Mouse (Mus musculus) hindbrain, postnatal 0 days (tissue): ENCODE results near the gene Cep162. TPM values are rescaled to one million over a fixed set of nuclear protein-coding genes. Genes with fewer than 3 reads are reported as not detected.

Source experiments
- ATAC-seq: fragments of 200-750 bp; cut with Nextera tagmentation; 2 replicates; pipeline ENCODE4 v1.8.0; 2017; ENCODE audit warnings: mild to moderate bottlenecking, moderate TSS enrichment, moderate library complexity
- DNase-seq: peaks from one replicate; pipeline ENCODE4 v3.0.0-alpha.2; 2015; ENCODE audit warnings: low spot score
- H3K27ac ChIP-seq: fragments of 300-500 bp; sonication (generic); 2 replicates; pipeline ENCODE4 v1.5.1; 2014; ENCODE audit warnings: mild to moderate bottlenecking
- H3K27me3 ChIP-seq: fragments of 300-500 bp; sonication (generic); 2 replicates; pipeline ENCODE4 v1.6.1; 2014; ENCODE audit warnings: low read length, mixed read lengths; ENCODE audit not compliant: insufficient read depth
- H3K36me3 ChIP-seq: fragments of 300-500 bp; sonication (generic); 2 replicates; pipeline ENCODE4 v1.6.1; 2014; ENCODE audit warnings: low read length, mixed read lengths; ENCODE audit not compliant: insufficient read depth
- H3K4me1 ChIP-seq: fragments of 300-500 bp; sonication (generic); 2 replicates; pipeline ENCODE4 v1.6.1; 2014; ENCODE audit warnings: antibody characterized with exemption, low read length, mixed read lengths; ENCODE audit not compliant: insufficient read depth
- H3K4me2 ChIP-seq: fragments of 300-500 bp; sonication (generic); 2 replicates; pipeline ENCODE4 v1.6.1; 2014; ENCODE audit warnings: low read depth, mild to moderate bottlenecking, low read length, moderate library complexity, mixed read lengths
- H3K4me3 ChIP-seq: fragments of 300-500 bp; sonication (generic); 2 replicates; pipeline ENCODE4 v1.5.1; 2014; ENCODE audit warnings: low read length
- H3K9ac ChIP-seq: fragments of 300-500 bp; sonication (generic); replicated peaks from 2 replicates; pipeline ENCODE4 v1.6.1; 2014; ENCODE audit warnings: mild to moderate bottlenecking, low read length, moderate library complexity, mixed read lengths
- H3K9me3 ChIP-seq: fragments of 300-500 bp; sonication (generic); 2 replicates; pipeline ENCODE4 v1.6.1; 2016; ENCODE audit warnings: low read length, mixed read lengths
- CTCF ChIP-seq: IDR thresholded peaks from 2 replicates; pipeline ENCODE4 v1.5.1; 2016; ENCODE audit warnings: antibody characterized with exemption, control low read depth, low read depth
- WGBS: fragments of 180-500 bp; shearing (Covaris S2); extraction: QIAGEN DNeasy Blood & Tissue Kit; methylation state at CpG from one replicate; pipeline ENCODE4 v1.1.7; 2014; 5-methylcytosine and 5-hydroxymethylcytosine counted together
- polyA plus RNA-seq: library from polyadenylated mRNA; unstranded; fragments of >200 nt; fragmentation: Nextera tagmentation; extraction: Ambion mirVana; gene quantifications from 2 replicates; pipeline ENCODE4 v1.2.1, GENCODE M21; 2015
- total RNA-seq: library from RNA; depleted of rRNA; stranded (reverse); fragments of >200 nt; gene quantifications from 2 replicates; pipeline ENCODE4 v1.2.3, GENCODE M21; 2014; rRNA removed

Cep162 gene
- total and polyA plus RNA-seq, 2 experiments from 2014 or later: 4.0 to 4.5 TPM

DNA sequence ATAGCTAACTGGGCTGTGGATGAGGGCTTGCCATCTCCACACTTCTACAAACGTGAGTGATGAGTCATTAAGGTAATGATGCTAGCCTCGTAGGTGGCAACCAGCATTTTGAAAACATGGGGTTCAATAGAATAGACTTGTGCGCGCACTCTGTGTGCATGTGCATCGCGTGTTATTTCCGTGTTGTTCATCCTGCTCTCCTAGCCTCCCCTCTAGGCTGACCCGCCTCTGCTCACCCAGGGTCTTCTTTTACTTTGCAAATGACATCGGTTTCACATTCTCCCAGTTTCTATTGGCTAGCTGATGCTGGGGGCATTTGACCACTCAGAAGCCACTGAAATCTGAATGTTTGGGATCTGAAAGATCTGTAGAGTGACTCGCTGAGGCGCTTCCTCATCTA is 109.7 kb downstream of the Cep162 start:
- Histone ChIP-seq H3K9me3 (no peaks in the 10 kb centered on the region), H3K4me2 (peak overlapping the region; percentile 79), H3K27ac (no peak overlapping the region), H3K4me1 (peaks cover 7% of the 10 kb centered on the region; the same call in 1 of the 2 replicates), H3K4me3 (peak overlapping the region; percentile 43; the same call in 1 of the 2 replicates), H3K27me3 (peaks cover 5% of the 10 kb centered on the region; the same call in 1 of the 2 replicates), H3K36me3 (no peaks in the 10 kb centered on the region), H3K9ac (no peak overlapping the region)
- ATAC-seq (no peak), DNase-seq (no peak)
- WGBS: 33% methylated on average over 11 of the region's 11 CpGs
- TF ChIP-seq CTCF: no peak

DNA sequence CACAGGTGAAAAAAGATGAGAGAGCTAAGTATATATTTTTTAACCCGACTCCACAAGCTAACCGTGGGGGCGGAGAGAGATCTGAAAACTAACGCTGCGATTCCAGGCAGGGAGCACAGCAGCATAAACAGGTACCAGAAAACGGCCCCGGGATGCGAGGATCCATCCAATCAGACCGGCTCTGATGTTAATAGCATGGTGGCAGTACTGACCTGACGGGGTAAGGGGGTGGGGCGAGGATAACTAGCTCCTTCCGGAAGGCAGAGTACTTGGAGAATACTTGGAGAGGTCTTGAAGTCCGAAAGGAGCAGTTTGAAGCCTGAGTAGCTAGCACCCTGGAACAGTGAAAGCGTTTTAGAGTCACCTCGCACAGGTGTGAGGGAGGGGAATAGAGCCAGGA is 110.2 kb downstream of the Cep162 start:
- no peak for TF ChIP-seq CTCF
- peak overlapping the region; percentile 79 for H3K4me2 ChIP-seq
- no peaks in the 10 kb centered on the region for H3K36me3 ChIP-seq
- peak; percentile 15 for DNase-seq
- peaks cover 5% of the 10 kb centered on the region; the same call in 1 of the 2 replicates for H3K27me3 ChIP-seq
- H3K27ac ChIP-seq: no peak overlapping the region
- 4% methylated on average over 15 of the region's 15 CpGs for WGBS
- H3K9ac ChIP-seq: peak overlapping the region; percentile 48; the same call in 1 of the 2 replicates
- peak overlapping the region; percentile 43 for H3K4me3 ChIP-seq
- H3K4me1 ChIP-seq: peaks cover 7% of the 10 kb centered on the region; the same call in 1 of the 2 replicates
- 0 out of 2 replicates have a peak, but pooled peaks have one; percentile 43 for ATAC-seq
- H3K9me3 ChIP-seq: no peaks in the 10 kb centered on the region

DNA sequence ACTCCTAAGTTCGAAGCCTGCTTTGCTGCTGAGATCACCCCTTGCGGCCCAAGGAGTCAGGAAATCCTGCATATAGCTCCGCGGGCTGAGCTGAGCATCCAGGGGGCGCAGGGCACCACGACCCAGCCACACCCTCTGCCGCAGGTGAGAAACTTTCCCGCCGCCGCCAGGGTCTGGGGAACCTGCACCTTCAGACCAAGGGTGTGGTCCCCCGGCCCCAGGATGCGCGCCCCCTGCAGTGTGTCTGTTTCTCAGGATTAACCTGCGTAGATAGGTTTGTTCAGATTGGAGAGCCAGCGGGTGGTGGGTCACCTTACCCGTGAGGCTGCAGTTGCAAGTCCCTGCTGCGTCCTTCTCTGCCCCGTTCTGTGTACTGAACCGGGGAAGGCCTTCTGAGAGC is 110.8 kb downstream of the Cep162 start:
- Histone ChIP-seq H3K4me3 (peak overlapping the region; percentile 43), H3K36me3 (no peaks in the 10 kb centered on the region), H3K9ac (peak overlapping the region; percentile 48), H3K4me1 (peaks cover 7% of the 10 kb centered on the region; the same call in 1 of the 2 replicates), H3K9me3 (no peaks in the 10 kb centered on the region), H3K4me2 (peak overlapping the region; percentile 79), H3K27ac (no peak overlapping the region), H3K27me3 (peaks cover 5% of the 10 kb centered on the region; the same call in 1 of the 2 replicates)
- WGBS: 2% methylated on average over 16 of the region's 19 CpGs
- ATAC-seq (peak; percentile 61), DNase-seq (peak; percentile 9)
- peak; percentile 31 for TF ChIP-seq CTCF

DNA sequence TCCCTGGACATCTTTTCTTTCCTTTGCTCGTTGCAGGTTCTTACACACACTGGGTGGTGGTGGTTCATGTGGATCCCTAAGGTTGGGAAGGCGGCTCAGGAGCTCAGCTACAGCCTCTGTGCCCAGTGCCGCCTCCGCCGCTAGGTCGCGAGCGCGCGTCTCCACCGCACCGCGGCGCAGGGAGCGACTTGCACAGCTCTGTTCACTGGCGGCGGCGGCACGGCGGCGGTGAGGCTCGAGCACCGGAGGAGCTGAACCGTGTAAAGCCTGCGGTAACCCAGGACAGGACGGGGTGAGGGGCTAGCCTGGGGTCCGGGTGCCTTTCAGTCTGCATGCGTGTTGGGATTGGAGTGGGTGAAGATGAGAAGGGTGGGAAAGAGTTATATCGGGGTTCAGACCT is 111.2 kb downstream of the Cep162 start, which contains the start of gene Mrap2:
TSS of gene Mrap2 (plus strand) at position 201 of the 400 bp plus-strand sequence.
- no peaks in the 10 kb centered on the region for H3K36me3 ChIP-seq
- 2% methylated on average over 29 of the region's 29 CpGs for WGBS
- DNase-seq: peak; percentile 83

DNA sequence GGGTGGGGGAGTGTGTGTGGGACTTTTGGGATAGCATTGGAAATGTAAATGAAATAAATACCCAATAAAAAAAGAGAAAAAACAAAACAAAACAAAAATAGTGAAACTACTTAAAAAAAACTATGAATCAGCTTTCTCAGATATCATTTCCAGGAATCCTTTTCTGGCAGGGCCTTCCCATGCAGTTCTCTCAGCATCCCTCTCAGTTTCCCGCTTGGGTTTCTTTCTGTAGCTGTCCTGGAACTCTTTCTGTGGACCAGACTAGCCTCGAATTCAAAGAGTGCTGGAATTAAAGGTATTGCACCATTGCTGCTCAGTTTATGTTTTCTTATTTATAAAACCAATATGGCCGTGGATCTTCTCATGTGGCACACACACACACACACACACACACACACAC is 112.3 kb downstream of the Cep162 start:
- no peak overlapping the region for H3K4me3 ChIP-seq
- no peaks in the 10 kb centered on the region for H3K36me3 ChIP-seq
- no peak for ATAC-seq
- no peak overlapping the region for H3K27ac ChIP-seq
- H3K9ac ChIP-seq: no peak overlapping the region
- DNase-seq: no peak
- peaks cover 7% of the 10 kb centered on the region; the same call in 1 of the 2 replicates for H3K4me1 ChIP-seq
- peaks cover 5% of the 10 kb centered on the region; the same call in 1 of the 2 replicates for H3K27me3 ChIP-seq
- 86% methylated on average over 3 of the region's 3 CpGs for WGBS
- H3K9me3 ChIP-seq: no peaks in the 10 kb centered on the region
- no peak for TF ChIP-seq CTCF
- H3K4me2 ChIP-seq: no peak overlapping the region

More for the DNA sequence above, 111.2 kb downstream of the Cep162 start, which contains the start of gene Mrap2:
- Histone ChIP-seq H3K4me3 (peak within 1 kb of the TSS; percentile 43), H3K27ac (no peak within 1 kb of the TSS), H3K4me1 (peaks cover 7% of the 10 kb centered on the region; the same call in 1 of the 2 replicates), H3K9me3 (no peaks in the 10 kb centered on the region), H3K4me2 (peak within 1 kb of the TSS; percentile 79), H3K9ac (peak within 1 kb of the TSS; percentile 48), H3K27me3 (peaks cover 5% of the 10 kb centered on the region; the same call in 1 of the 2 replicates)
- ATAC-seq: peak; percentile 92
- TF ChIP-seq CTCF: peak; percentile 60

Other genes starting within 250 kb of the Cep162 start
- 1.8 and 4.2 TPM in 2 replicates for gene Ripply2, start 240.0 kb downstream of the Cep162 start, total RNA-seq
- gene Ripply2, start 240.0 kb downstream of the Cep162 start, polyA plus RNA-seq: 15.0 and 16.0 TPM in 2 replicates
- gene Cyb5r4, start 233.5 kb downstream of the Cep162 start, total RNA-seq: 25.1 and 27.5 TPM in 2 replicates
- gene Cyb5r4, start 233.5 kb downstream of the Cep162 start, polyA plus RNA-seq: 42.2 and 46.6 TPM in 2 replicates
- 4.5 and 5.3 TPM in 2 replicates for gene Mrap2, start 111.2 kb downstream of the Cep162 start, total RNA-seq
- 5.3 and 5.6 TPM in 2 replicates for gene Mrap2, start 111.2 kb downstream of the Cep162 start, polyA plus RNA-seq